Mouse (Mus musculus): ENCODE measurements around the gene Itih1.

The Itih1 gene

GRCm38 (mm10) chr14:30904307-30904706 is 38.8 kb downstream of the Itih1 start:
- DNase-seq (ENCODE audit: low spot score) = no peak

GRCm38 (mm10) chr14:30903036-30903435 is 40.1 kb downstream of the Itih1 start:
- DNase-seq (ENCODE audit: low spot score) = no peak

- DNase-seq (ENCODE audit: low spot score) = no peak
Observed at GRCm38 (mm10) chr14:30902628-30903027, 40.5 kb downstream of the Itih1 start.

- DNase-seq (ENCODE audit: low spot score) = no peak
Observed at GRCm38 (mm10) chr14:30899972-30900371, 43.1 kb downstream of the Itih1 start.

GRCm38 (mm10) chr14:30888271-30888732 is 54.8 kb downstream of the Itih1 start:
- DNase-seq (ENCODE audit: low spot score) = no peak

GRCm38 (mm10) chr14:30886204-30886603 is 56.9 kb downstream of the Itih1 start, which contains the start of gene Itih4:
Gene Itih4 (plus strand): TSS chr14:30886476.
- no peak for DNase-seq (ENCODE audit: low spot score)

GRCm38 (mm10) chr14:30885298-30885697 is 57.8 kb downstream of the Itih1 start:
- no peak for DNase-seq (ENCODE audit: low spot score)

- no peak for DNase-seq (ENCODE audit: low spot score)
Observed at GRCm38 (mm10) chr14:30881718-30882108, 61.4 kb downstream of the Itih1 start.

GRCm38 (mm10) chr14:30880811-30881717 is 62.0 kb downstream of the Itih1 start:
- DNase-seq (ENCODE audit: low spot score) = peak; percentile 29

GRCm38 (mm10) chr14:30880251-30880650 is 62.8 kb downstream of the Itih1 start:
- DNase-seq (ENCODE audit: low spot score) = no peak

GRCm38 (mm10) chr14:30879794-30880193 is 63.3 kb downstream of the Itih1 start:
- DNase-seq (ENCODE audit: low spot score) = no peak

Data from c-Kit-positive CD71-positive TER-119-positive erythroid progenitor cells, embryonic 14.5 days (primary cell).